Mouse (Mus musculus): ENCODE results near the gene Ust. TPM values are rescaled to one million over a fixed set of nuclear protein-coding genes. Genes with fewer than 3 reads are reported as not detected.
A peak's percentile ranks its signal among the peaks of the same experiment; 100 is the strongest.

Ust gene
- total RNA-seq, 2 experiments from 2014 or later: 0.17 TPM; not detected in 1

DNA sequence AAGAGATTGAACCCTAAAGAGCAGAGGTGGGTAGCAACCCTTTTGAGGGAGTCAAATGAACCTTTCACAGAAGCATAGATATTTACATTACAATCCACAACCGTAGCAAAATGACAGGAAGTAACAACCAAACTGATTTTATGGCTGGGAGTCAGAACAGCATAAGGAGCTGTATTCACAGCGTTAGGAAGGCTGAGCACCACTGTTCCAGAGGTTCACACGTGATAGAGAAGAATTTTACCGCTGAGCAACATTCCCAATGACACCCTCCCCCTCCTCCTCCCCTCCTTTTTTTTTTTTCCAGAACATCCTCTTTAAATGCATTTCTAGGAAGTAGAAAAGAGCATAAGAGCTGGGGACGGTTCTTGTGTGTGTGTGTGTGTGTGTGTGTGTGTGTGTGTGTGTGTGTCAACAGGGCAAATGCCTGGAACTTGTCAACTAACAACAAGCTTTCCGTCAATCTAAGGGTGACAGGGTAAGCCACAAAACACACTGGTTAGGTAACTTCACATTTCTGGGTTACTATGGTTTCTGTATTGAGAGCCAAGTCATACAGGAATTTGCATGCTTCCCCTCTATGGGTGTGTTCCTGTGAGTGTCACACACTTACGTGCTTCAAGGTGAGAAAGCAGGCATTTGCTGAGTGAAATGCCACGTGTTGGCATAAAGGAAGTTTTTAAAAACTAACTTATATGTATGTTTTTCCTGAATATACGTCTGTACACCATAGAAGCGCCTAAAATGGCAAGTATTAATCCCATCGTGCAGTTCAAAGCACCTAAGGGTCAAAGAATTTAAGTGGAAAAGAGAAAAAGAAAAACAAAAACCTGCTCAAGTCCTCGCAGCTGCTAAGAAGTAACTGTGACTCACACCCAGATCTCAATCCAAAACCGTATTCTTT, 13.0 kb downstream of the Ust start:
- ATAC-seq (replicated peaks; ENCODE audit: poor library complexity, severe bottlenecking): peak; percentile 83

DNA sequence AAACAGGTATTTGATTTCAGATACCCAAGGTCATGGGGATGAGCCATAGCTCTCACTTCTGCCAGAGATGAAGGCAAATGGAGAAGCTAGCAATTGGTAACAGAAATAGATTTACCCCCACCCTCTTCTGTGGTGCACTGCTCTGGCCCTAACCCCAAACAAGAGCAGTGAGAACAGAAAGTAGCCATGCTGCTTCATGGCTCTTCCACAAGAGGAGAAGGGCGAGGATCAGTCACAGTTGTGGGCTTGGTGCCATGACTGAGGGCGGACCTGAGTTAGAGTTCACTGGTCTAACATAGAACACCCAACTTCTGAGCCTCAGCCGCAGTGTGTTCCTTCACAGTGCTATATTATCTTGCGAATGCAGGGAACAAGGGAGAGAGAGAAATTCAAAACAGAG, 13.8 kb downstream of the Ust start:
- peak; percentile 46 for ATAC-seq (replicated peaks; ENCODE audit: poor library complexity, severe bottlenecking)

DNA sequence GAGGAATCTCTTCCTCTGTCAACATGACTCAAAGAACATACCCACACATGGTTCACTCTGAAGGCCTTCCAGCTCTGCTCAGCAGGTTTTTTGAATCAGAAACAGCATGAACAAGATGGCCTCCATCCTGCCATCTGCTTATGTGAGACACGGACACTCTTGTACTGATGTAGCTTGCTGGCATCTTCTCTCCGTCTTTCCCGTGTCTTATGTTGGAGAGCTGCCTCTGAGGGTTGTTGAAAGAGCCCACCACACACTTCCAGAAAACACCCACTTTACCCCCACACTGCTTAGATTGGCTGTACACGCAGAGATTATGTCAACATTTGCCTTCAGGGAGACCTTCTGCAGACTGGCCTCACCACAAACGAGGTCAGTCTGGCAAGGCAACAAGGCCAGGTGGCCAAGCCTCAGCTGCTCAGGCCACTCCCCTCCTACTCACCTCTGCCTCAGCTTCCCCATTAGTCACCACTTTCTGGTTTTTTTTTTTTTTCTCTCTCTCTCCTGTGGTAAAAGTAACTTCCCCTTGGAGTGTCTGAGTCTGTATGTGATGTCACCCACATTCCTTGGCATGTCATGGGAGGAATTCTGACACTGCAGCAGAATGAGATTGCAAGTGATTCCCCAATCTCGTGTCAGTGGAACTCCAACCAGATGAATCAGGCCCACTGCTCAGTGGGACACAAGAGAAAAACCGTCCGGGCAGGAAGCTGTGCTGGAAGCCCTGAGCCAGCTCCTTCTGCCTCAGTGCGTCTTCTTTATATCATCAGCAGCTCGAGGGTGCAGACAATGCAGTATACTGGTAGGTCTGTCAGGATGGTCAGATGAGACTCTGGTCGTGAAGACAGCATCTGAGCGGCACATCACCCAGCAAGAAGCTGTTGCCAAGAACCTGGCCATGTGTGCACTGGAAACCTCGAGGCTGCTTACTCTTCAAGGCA, 19.4 kb downstream of the Ust start:
- peak; percentile 33 for ATAC-seq (replicated peaks; ENCODE audit: poor library complexity, severe bottlenecking)

DNA sequence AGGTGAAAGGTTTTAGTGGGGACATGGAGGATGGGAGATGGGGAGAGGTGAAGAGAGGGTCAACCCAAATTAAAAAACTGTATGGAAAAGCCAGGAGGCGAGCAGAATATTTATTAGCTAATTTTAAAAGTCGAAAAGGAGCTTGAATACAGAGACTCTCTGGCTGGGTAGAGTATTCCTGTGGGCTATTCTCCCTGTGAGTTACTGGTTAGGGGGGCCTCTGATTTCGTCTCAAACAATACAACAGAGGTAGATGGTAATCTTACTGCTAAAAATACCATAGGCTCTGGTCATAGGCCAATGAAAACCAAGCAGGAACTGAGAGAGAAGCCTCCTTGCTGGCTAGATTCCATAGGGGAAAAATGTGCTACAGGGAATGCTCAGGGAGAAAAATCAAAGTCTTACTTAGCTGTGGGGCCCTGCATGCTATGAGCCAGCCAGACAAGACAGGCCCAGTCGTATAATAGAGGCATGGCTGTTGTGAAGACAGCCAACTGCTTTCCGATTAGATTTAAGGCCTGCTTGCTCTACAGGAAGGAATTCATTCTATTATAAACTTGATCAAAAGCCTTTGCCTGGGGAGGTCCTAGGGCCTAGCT, 23.0 kb downstream of the Ust start:
- no peak for ATAC-seq (replicated peaks; ENCODE audit: poor library complexity, severe bottlenecking)

DNA sequence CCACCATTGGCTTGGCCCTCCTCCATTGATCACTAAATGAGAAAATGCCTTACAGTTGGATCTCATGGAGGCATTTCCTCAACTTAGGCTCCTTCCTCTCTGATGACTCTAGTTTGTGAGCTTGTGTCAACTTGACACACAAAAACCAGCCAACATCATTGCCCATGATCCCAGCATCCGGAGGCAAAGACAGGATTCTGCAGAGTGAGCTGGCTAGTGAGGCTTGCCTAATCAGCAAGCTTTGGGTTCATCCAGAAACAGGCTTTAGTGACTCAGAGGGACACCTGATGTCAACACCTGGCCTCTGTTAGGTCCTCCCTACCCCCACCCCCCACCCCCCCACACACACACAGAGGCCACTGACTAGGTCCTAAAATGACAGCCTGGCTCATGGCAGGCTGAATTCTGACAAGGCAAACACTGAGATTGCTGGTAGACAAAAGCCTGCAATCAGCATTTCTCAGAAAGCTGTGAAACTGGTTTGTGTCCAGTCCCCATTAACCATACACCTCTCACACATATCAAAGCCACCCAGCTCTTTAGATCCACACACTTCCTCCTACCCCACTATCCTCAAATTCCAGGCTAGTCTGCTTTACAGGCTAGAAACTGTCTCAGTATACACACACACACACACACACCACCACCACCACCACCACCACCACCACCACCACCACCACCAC, 26.6 kb downstream of the Ust start:
- no peak for ATAC-seq (replicated peaks; ENCODE audit: poor library complexity, severe bottlenecking)

DNA sequence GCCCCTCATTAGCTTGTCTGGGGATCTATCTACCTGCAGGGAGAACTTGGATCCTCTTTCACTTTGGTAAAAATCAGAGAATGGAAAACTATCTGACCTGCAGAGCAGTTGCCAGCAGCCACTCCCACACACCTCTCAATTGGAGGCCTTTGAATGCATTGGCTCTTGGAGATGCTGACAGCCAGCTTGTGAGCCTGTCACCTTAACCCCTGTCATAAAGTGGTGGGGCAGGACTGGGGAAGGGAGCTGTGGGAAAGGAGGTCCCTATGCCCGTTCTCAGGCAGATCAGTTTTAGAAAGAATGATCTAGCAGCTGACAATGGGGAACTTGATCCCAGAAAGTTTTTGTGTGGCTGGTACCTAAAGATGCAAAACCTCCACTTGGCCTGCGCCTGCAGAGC, 31.2 kb downstream of the Ust start:
- ATAC-seq (replicated peaks; ENCODE audit: poor library complexity, severe bottlenecking): no peak

DNA sequence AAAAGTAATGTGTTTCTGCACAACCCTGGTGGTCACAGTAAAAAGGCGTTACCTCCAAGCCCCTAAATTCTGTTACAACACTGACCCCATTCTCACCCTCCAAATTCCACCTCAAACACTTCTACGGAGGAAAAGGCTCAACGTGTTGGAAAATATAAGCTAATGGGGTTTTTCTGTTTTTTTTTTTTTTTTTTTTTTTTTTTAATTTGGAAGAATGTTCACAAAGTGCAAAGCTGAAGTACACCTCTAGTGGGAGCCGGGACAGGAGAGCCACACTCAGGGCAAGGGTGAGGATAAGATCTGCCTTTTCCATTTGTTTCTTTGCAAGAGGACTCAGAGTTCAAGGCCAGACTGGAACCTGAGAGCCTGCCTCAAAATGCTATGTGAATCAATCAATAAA, 34.1 kb downstream of the Ust start:
- ATAC-seq (replicated peaks; ENCODE audit: poor library complexity, severe bottlenecking): no peak

DNA sequence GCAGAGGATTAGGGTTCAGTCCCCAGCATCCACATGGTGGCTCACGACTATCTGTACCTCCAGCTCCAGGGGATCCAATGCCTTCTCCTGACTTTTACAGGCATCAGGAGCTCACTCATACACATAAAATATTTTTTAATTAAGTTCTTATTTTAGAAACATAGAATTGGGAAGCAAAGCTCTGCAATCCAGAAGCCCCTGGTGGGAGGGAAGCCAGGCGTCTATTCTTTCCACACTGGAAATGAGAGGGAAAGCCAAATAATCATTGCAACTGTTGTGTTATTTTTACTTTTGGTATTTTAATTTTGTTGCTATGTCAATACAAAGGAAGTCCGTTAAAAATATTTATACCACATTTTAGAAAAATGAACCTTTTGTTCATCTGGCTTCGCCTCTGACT, 35.8 kb downstream of the Ust start:
- ATAC-seq (replicated peaks; ENCODE audit: poor library complexity, severe bottlenecking): no peak

DNA sequence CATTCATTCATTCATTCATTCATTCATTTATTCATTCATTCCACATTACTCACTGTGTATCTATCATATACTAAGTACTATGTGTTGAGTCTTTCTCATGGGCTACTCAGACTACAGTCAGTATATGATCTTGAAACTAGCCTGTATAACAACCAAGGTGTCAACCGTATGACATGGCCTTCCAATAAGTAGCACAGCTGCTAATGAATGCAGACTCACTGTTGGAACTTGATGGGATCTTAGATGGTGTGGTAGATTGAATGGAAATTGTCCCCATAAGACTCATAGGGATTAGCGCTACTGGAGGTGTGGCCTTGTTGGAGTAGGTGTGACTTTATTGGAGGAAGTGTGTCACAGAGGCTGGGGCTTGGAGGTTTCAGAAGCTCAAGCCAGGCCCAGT, 38.8 kb downstream of the Ust start:
- ATAC-seq (replicated peaks; ENCODE audit: poor library complexity, severe bottlenecking): no peak

DNA sequence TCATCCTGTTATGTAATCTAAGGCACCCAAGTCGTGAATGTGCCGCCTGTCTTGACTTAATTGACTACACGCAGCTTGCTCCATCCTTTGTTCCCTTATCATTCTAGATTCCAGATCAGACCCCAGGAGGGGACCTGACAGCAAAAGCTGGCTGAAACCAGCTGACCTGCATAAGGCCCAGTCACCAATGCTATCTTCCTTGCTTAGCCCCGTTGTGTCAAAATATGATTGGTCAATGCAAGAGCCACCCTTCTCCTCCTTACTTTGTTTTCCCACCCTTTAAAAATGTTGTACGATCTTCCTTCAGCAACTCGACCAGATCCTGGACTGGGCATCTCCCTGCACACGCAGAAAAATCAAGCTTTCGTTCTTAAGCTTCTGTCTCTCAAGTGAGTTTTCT, 40.7 kb downstream of the Ust start:
- ATAC-seq (replicated peaks; ENCODE audit: poor library complexity, severe bottlenecking): no peak

DNA sequence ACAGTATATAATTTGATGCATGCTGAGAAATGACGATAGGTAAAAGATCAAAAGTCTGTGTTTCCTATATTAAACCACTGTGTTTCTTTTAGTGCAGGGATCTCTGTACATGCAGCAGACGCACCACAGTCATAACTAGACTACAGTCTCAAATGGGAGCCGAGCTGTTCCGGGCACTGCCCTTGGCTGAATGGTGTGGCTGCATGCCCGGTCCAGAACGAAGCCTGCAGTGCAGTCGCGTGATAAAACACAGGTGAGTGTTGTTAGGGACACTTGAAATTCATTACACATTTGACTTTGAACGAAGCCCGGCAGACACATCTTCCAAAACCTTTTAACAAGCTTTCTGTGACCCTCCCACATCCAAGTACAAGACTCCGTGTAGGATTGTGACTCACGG, 46.6 kb downstream of the Ust start:
- ATAC-seq (replicated peaks; ENCODE audit: poor library complexity, severe bottlenecking): no peak

DNA sequence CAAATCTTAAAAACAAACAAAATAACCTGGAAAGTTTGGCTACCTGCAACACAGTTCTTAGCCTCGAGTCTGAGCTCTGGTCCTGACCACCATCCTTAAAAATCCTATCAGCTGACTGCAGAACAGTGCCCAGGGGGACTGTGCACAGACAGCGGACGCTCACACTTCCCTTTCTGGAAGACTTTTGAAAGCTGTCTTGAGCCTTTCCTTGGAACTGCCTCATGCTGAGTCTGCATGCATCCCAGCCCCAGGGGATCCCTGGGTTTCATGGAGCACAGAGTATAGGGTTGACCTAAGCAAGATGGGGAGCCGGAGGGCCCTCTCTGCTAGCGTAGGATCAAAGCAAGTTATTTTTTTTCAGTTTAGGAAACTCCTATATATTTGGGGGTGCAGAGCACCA, 47.6 kb downstream of the Ust start:
- ATAC-seq (replicated peaks; ENCODE audit: poor library complexity, severe bottlenecking): no peak

DNA sequence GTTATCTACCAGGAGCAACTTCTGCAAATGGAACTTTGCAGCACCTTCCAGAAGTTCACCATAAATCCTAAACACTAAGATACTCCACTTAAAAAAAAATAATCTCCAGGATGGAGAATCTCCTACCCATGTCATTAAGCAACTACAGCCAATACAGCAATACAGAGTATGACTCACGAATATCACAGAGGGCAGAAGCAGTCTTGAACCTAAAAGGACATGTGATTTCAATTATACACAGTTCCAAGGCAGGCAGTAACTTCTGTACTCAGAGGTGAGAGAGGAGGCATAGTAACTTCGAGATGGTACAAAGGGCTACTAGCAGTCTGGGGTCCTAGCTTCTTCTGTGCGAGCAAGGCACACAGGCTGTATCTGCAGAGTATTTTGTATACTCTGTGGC, 49.1 kb downstream of the Ust start:
- no peak for ATAC-seq (replicated peaks; ENCODE audit: poor library complexity, severe bottlenecking)

DNA sequence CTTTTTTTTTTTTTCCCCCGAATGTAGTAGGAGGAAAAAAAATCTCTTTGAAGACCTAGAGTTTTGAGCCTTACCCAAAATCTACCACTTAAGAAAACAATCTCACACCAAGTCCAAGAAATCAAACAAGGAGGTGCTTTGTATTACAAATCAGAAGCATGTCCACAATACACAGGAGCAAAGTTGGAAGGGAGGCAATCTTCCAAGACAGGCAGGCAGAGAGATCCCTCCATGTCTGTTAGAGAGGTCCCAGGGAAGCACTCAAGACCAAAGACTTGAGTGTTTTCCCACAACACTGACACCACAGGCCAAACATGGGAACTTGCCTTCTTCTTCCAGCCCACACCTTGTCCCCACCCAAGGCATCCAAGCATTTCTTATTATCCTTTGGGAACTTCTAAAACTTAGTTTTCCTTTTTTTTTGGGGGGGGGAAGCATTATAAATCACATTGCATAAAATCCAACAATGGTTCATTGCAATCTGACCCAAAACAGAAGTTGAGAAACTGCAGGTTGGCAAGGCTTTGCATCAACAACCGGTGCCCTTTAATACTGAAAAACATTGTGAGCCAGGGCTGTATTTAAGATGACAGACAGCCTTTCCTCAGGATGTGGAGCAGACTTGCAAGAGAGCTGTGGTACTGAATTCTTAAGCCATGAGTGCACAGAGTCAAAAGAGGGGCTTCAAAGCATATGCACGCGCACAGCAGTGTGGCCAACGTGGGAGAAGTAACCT, 49.8 kb downstream of the Ust start:
- no peak for ATAC-seq (replicated peaks; ENCODE audit: poor library complexity, severe bottlenecking)

DNA sequence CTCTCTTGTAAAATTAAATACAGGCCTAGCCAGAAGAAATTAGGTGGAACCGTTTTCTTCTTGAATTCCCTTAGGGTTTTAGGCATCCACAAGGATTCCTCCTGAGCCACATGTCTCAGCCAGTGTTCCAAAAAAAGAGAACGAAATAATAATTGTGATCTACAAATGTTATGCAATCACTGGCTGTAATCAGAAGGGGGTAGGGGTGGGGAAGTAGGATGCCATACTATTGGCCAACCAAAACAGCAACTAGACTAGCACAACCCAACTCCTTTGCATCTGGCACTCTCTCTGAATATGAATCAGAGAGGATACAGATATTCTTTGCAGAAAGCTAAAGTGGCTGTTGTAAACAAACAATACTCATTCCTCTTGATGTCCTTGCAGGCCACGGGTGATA, 52.7 kb downstream of the Ust start:
- ATAC-seq (replicated peaks; ENCODE audit: poor library complexity, severe bottlenecking): peak; percentile 50; the same call in 1 of the 2 replicates

DNA sequence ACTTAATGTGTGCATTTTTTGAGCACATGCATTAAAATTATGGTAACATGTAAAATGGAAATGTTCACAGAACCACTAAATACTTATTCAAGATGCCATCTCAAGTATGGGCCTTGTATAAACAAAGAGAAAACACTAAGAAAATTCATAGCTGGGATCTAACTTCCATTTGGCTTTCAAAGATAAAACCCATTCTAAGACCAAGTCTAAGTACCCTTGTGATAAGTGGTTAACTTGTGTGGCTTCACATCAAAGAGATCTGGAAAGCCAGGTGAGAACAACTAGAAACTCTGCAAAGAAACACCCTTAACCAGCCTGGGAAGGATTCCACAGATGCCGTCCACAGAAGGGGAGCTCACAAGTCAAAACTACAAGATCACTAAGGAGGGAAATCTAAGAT, 53.4 kb downstream of the Ust start:
- ATAC-seq (replicated peaks; ENCODE audit: poor library complexity, severe bottlenecking): no peak

DNA sequence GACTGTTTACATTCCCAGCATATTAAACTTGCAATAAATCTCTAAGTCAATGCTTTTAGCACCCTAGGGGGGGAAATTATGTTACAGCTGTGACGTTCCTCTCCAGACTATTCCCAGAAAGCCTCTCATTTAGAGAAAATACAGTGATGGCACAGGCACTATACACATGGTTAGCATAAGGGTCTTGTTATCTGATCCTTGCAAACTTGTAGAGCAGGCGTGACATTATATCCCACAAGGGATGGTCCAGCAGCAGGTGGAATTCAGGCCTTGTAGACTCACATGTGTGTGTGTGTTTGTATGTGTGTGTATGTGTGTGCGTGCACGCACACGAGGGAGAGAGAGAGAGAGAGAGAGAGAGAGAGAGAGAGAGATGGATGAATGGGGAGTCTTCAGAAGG, 57.3 kb downstream of the Ust start:
- no peak for ATAC-seq (replicated peaks; ENCODE audit: poor library complexity, severe bottlenecking)

DNA sequence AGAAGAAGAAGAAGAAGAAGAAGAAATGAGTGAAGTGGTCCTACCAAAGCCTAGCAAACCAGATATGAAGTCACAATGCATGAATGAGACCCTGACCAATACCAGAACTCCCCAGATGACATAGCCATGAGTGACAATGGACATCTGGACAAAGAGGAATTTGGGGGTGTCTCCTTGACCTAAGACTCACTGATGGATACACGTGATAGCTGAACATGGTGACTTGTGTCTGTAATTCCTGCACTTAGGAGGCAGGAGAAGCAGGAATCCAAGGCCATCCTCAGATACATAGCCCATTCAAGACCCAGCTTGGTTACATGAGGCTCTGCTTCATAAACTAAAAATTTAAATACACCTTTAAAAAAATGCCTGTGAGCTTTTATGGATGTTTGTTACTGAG, 63.9 kb downstream of the Ust start:
- ATAC-seq (replicated peaks; ENCODE audit: poor library complexity, severe bottlenecking): no peak

DNA sequence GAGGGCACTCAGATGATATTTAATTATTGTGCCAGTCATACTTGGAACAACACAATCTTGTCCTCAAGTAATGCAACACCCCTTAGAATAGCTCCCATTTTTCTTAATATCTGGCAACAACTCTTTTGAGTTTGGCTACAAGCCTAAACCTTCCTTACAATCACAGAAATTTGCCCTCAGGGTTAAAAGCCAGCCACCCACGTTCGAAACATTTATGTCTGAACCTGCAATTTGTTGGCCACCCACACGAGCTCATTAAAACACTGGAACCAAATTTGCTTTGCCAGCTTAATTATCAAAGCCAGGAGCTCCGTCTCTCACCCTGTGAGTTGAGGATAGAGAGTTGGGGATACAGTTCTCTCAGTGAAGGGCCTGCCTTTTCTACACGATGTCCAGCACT, 70.9 kb downstream of the Ust start:
- ATAC-seq (replicated peaks; ENCODE audit: poor library complexity, severe bottlenecking): no peak

DNA sequence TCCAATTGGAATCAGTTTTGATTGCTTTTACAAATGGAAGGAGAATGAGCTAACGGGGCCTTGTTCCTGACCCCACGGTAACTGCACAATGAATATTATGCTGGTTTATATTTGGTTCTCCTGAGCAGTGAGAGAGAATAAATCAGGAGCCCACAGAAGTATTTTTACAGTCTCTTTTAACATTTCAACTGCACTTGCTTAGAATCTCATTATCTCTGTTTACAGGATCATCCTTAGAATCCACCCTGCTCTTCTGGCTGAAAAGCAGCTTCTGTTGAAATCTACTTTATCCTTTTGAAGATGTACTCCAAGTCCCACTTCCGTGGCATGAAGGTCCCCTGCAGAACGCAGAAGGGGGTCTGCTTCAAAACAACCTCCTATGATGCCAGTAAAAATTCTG, 71.7 kb downstream of the Ust start:
- ATAC-seq (replicated peaks; ENCODE audit: poor library complexity, severe bottlenecking): no peak
